Mouse (Mus musculus) naive thymus-derived CD4-positive, alpha-beta T cell, adult 2 months (primary cell): ENCODE measurements around the gene Gdpd5.

Source experiments
- DNase-seq: peaks from one replicate; pipeline ENCODE4 v3.0.0-alpha.2; 2011; ENCODE audit warnings: low read depth

The Gdpd5 gene

GRCm38 (mm10) chr7:99405386-99406155 is 24.4 kb downstream of the Gdpd5 start:
- DNase-seq = no peak

GRCm38 (mm10) chr7:99407598-99407997 is 26.4 kb downstream of the Gdpd5 start:
- no peak for DNase-seq

GRCm38 (mm10) chr7:99409441-99410222 is 28.4 kb downstream of the Gdpd5 start:
- no peak for DNase-seq

- DNase-seq = no peak
Observed at GRCm38 (mm10) chr7:99410315-99410714, 29.1 kb downstream of the Gdpd5 start.

- DNase-seq = no peak
Observed at GRCm38 (mm10) chr7:99411047-99411779, 30.0 kb downstream of the Gdpd5 start.

- DNase-seq = no peak
Observed at GRCm38 (mm10) chr7:99415045-99415444, 33.8 kb downstream of the Gdpd5 start.

- DNase-seq = no peak
Observed at GRCm38 (mm10) chr7:99419311-99419710, 38.1 kb downstream of the Gdpd5 start.

- no peak for DNase-seq
Observed at GRCm38 (mm10) chr7:99421006-99421405, 39.8 kb downstream of the Gdpd5 start.

- no peak for DNase-seq
Observed at GRCm38 (mm10) chr7:99424538-99425155, 43.4 kb downstream of the Gdpd5 start.

GRCm38 (mm10) chr7:99425706-99426105 is 44.5 kb downstream of the Gdpd5 start:
- DNase-seq = no peak

GRCm38 (mm10) chr7:99427031-99427430 is 45.8 kb downstream of the Gdpd5 start:
- no peak for DNase-seq

- DNase-seq = no peak
Observed at GRCm38 (mm10) chr7:99427987-99428386, 46.8 kb downstream of the Gdpd5 start.

- no peak for DNase-seq
Observed at GRCm38 (mm10) chr7:99428836-99429235, 47.6 kb downstream of the Gdpd5 start.

- DNase-seq = no peak
Observed at GRCm38 (mm10) chr7:99429786-99430185, 48.6 kb downstream of the Gdpd5 start.

- DNase-seq = no peak
Observed at GRCm38 (mm10) chr7:99430246-99430645, 49.0 kb downstream of the Gdpd5 start.

- peak; percentile 63 for DNase-seq
Observed at GRCm38 (mm10) chr7:99432248-99432647, 51.0 kb downstream of the Gdpd5 start.

- peak; percentile 47 for DNase-seq
Observed at GRCm38 (mm10) chr7:99432863-99433262, 51.6 kb downstream of the Gdpd5 start.

GRCm38 (mm10) chr7:99434672-99435250 is 53.5 kb downstream of the Gdpd5 start:
- peak; percentile 61 for DNase-seq

GRCm38 (mm10) chr7:99436530-99436929 is 55.3 kb downstream of the Gdpd5 start:
- DNase-seq = no peak

GRCm38 (mm10) chr7:99438881-99439280 is 57.7 kb downstream of the Gdpd5 start:
- no peak for DNase-seq

- DNase-seq = no peak
Observed at GRCm38 (mm10) chr7:99441534-99442072, 60.4 kb downstream of the Gdpd5 start.
